Mouse (Mus musculus) lung, adult 10 weeks (tissue): ENCODE data around the gene Fkrp. TPM values are rescaled to one million over a fixed set of nuclear protein-coding genes. Genes with fewer than 3 reads are reported as not detected.

Experiments
- polyA plus RNA-seq: library from polyadenylated mRNA; stranded (reverse); fragments of 350-450 nt; fragmentation: Illumina TruSeq; extraction: RNeasy Lipid Tissue Mini Kit (QIAGEN cat#74804); gene quantifications from one replicate; pipeline ENCODE4 v1.2.3, GENCODE M21; 2014; ENCODE audit warnings: low read depth, low replicate concordance; ENCODE audit not compliant: insufficient read depth

Gene Fkrp
- polyA plus RNA-seq, result 11.8 TPM

GRCm38 (mm10) chr7:16816475-16817122 is at the start of gene Fkrp:
Fkrp (minus strand) TSS chr7:16816732.

DNA sequence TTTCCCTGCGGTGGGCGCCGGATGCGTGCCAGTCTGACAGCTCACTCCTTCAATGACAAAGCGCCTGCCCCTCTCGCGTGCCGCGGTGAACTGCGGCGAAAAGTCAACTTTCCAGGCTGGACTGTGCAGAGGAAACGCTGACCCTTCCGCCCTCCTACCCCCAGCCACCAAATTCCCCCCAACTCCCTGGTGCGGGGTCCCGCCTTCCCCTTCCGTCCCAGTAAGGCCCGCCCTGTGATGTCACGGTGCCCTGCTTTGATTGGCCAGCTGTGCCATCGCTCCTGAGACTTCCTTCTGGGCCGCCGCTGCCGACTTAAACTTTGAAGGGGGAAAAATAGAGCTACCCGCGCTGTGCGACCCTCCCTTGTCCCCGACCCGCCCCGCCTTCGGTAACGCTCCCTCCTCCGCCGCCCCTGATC is 26.1 kb upstream of the Fkrp start, which contains the start of gene Prkd2:
TSS of gene Prkd2 (plus strand) at position 258 of the 419 bp plus-strand sequence.

DNA sequence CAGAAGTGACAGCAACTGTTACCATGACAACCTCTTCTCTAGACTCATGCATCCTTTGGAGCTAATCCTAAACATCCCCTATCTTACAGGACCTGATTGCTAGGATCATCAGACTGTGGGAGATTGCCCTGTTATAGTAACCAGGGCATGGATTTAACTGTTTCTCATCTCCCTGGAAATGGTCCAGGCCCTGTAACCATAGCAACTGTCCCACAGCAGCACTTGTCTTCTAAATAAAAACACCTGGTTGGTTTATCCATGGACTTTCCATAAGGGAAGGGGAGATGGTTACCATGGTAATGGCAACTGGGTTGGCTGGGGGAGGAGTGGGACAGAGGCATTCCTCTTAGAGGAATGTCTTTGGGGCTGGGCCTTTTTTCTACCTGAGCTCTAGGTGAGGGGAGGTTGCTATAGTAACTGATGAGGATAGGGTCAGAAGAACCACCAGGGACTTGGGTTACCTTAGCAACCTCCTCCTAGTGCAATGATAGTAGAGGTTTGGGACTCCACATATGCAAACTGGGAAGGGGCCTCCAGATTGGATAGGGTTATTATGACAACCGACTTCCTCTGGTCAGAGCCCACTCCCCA is 1.1 kb downstream of the Fkrp start, which contains the start of gene Strn4:
TSS of gene Strn4 (plus strand) at position 539 of the 591 bp plus-strand sequence.

GRCm38 (mm10) chr7:16780825-16781554 is 35.5 kb downstream of the Fkrp start, which contains the start of gene Slc1a5:
Slc1a5 (plus strand) TSS chr7:16781340.

Other genes starting within 250 kb of the Fkrp start
- 9.8 TPM for gene Arhgap35, start 201.7 kb downstream of the Fkrp start, polyA plus RNA-seq
- gene Ceacam15, start 141.0 kb downstream of the Fkrp start, polyA plus RNA-seq, result not detected
- gene Ceacam9, start 94.8 kb downstream of the Fkrp start, polyA plus RNA-seq, result not detected
- gene Ap2s1, start 78.3 kb downstream of the Fkrp start, polyA plus RNA-seq, result 163 TPM
- gene Slc1a5, start 35.4 kb downstream of the Fkrp start, polyA plus RNA-seq, result 68.9 TPM
- gene Strn4, start 843 bp downstream of the Fkrp start, polyA plus RNA-seq, result 33.9 TPM
- 32.2 TPM for gene Prkd2, start 26.2 kb upstream of the Fkrp start, polyA plus RNA-seq
- 7.2 TPM for gene Dact3, start 58.6 kb upstream of the Fkrp start, polyA plus RNA-seq
- gene Gng8, start 75.1 kb upstream of the Fkrp start, polyA plus RNA-seq, result 7.3 TPM
- 2.2 TPM for gene Ptgir, start 89.8 kb upstream of the Fkrp start, polyA plus RNA-seq
- gene Calm3, start 107.4 kb upstream of the Fkrp start, polyA plus RNA-seq, result 135 TPM
- gene Pnmal2, start 128.0 kb upstream of the Fkrp start, polyA plus RNA-seq, result 1.5 TPM
- not detected for gene Pnmal1, start 142.9 kb upstream of the Fkrp start, polyA plus RNA-seq
- gene Gm42372, start 166.4 kb upstream of the Fkrp start, polyA plus RNA-seq, result not detected
- 3.4 TPM for gene Ccdc8, start 176.0 kb upstream of the Fkrp start, polyA plus RNA-seq
- gene Ppp5c, start 211.2 kb upstream of the Fkrp start, polyA plus RNA-seq, result 51.7 TPM
- gene Hif3a, start 245.7 kb upstream of the Fkrp start, polyA plus RNA-seq, result 0.50 TPM